Mouse (Mus musculus) liver, adult 2 months (tissue): ENCODE measurements at regions not wholly inside any gene's neighbourhood (a gene's known extent, or its start where the extent isn't known, plus 50 kb on each side); places are given as distances from the start of the nearest gene placed in this dataset.
A peak's percentile ranks its signal among the peaks of the same experiment; 100 is the strongest.

ENCODE experiments used
- DNase-seq: peaks from one replicate; pipeline ENCODE4 v3.0.0-alpha.2; 2011; ENCODE audit warnings: low read depth, low spot score; ENCODE audit errors: extremely low read depth
- H3K27ac ChIP-seq: fragments of 200-500 bp; replicated peaks from 2 replicates; pipeline ENCODE4 v1.5.1; 2012; ENCODE audit warnings: low read depth, mild to moderate bottlenecking, control low read depth, inconsistent platforms, low read length; ENCODE audit not compliant: insufficient read depth
- H3K27me3 ChIP-seq: fragments of 200-500 bp; 2 replicates; pipeline ENCODE4 v1.6.1; 2012; ENCODE audit warnings: mild to moderate bottlenecking, moderate library complexity, low read length, inconsistent platforms; ENCODE audit not compliant: control insufficient read depth, insufficient read depth
- H3K36me3 ChIP-seq: fragments of 200-500 bp; 2 replicates; pipeline ENCODE4 v1.6.1; 2012; ENCODE audit warnings: low read length, inconsistent platforms; ENCODE audit not compliant: control insufficient read depth, insufficient read depth
- H3K4me1 ChIP-seq: fragments of 200-500 bp; 2 replicates; pipeline ENCODE4 v1.6.1; 2011; ENCODE audit warnings: low read length; ENCODE audit not compliant: control insufficient read depth, insufficient read depth
- H3K4me3 ChIP-seq: fragments of 200-500 bp; 2 replicates; pipeline ENCODE4 v1.5.1; 2011; ENCODE audit warnings: low read depth, mild to moderate bottlenecking, control low read depth, low read length, moderate library complexity; ENCODE audit not compliant: insufficient read depth
- H3K79me2 ChIP-seq: fragments of 200-500 bp; 2 replicates; pipeline ENCODE4 v1.6.1; 2012; ENCODE audit warnings: inconsistent platforms, mild to moderate bottlenecking, low read length, moderate library complexity; ENCODE audit not compliant: control insufficient read depth, insufficient read depth
- H3K9ac ChIP-seq: fragments of 200-500 bp; 2 replicates; pipeline ENCODE4 v1.6.1; 2012; ENCODE audit warnings: low read depth, mild to moderate bottlenecking, control low read depth, inconsistent platforms, low read length
- CTCF ChIP-seq: fragments of 200-500 bp; IDR thresholded peaks from 2 replicates; pipeline ENCODE4 v1.5.1; 2011; ENCODE audit warnings: low read depth, low read length, control low read depth
- POLR2A ChIP-seq: fragments of 200-500 bp; IDR thresholded peaks from 2 replicates; pipeline ENCODE4 v1.6.1; 2011; ENCODE audit warnings: low read length, control low read depth; ENCODE audit not compliant: insufficient read depth; ENCODE audit errors: extremely low read depth
- WGBS: fragments of 180-500 bp; shearing (Covaris S2); methylation state at CpG from one replicate; pipeline ENCODE4 v1.1.7; 2018; 5-methylcytosine and 5-hydroxymethylcytosine counted together

GRCm38 (mm10) chr15:87349533-87350247, 194.4 kb upstream of the Fam19a5 start:
- no peaks in the 10 kb centered on the region for H3K4me1 ChIP-seq
- no peak for TF ChIP-seq CTCF
- no peak for TF ChIP-seq POLR2A
- no peak overlapping the region for H3K4me3 ChIP-seq
- 81% methylated on average over 11 of the region's 11 CpGs for WGBS
- no peak overlapping the region for H3K9ac ChIP-seq
- no peak overlapping the region for H3K27ac ChIP-seq
- no peaks in the 10 kb centered on the region for H3K79me2 ChIP-seq
- no peaks in the 10 kb centered on the region for H3K36me3 ChIP-seq
- no peaks in the 10 kb centered on the region for H3K27me3 ChIP-seq
- no peak for DNase-seq

GRCm38 (mm10) chr15:87352812-87353211, 191.3 kb upstream of the Fam19a5 start:
- Histone ChIP-seq H3K27me3 (no peaks in the 10 kb centered on the region), H3K36me3 (no peaks in the 10 kb centered on the region), H3K4me3 (no peak overlapping the region), H3K79me2 (no peaks in the 10 kb centered on the region), H3K4me1 (no peaks in the 10 kb centered on the region), H3K27ac (no peak overlapping the region), H3K9ac (no peak overlapping the region)
- TF ChIP-seq POLR2A (no peak), CTCF (no peak)
- WGBS: 36% methylated on average over 8 of the region's 8 CpGs
- no peak for DNase-seq

DNA sequence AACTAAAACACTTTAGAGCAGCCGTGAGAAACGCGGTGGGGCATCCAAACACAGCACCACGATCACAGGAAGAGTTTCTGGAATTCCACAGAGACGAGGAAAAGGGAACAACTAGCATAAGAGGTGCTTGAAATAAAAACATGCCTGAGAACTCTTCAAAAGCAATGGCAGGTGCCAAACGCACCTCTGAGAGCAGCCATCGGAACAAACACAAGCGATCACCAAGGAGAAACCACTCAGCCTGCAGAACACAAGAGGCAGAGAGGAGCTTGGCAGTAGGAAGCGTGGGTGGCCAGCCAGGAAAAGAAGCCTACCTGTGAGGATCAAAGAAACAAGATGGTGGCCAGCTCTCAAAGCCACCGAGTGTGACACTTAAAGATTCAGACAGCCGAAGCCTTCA, 190.2 kb upstream of the Fam19a5 start:
- no peaks in the 10 kb centered on the region for H3K36me3 ChIP-seq
- no peak for TF ChIP-seq POLR2A
- TF ChIP-seq CTCF: no peak
- no peaks in the 10 kb centered on the region for H3K79me2 ChIP-seq
- WGBS: 87% methylated on average over 11 of the region's 11 CpGs
- H3K9ac ChIP-seq: no peak overlapping the region
- no peak overlapping the region for H3K27ac ChIP-seq
- H3K4me3 ChIP-seq: no peak overlapping the region
- DNase-seq: no peak
- H3K27me3 ChIP-seq: no peaks in the 10 kb centered on the region
- no peaks in the 10 kb centered on the region for H3K4me1 ChIP-seq

DNA sequence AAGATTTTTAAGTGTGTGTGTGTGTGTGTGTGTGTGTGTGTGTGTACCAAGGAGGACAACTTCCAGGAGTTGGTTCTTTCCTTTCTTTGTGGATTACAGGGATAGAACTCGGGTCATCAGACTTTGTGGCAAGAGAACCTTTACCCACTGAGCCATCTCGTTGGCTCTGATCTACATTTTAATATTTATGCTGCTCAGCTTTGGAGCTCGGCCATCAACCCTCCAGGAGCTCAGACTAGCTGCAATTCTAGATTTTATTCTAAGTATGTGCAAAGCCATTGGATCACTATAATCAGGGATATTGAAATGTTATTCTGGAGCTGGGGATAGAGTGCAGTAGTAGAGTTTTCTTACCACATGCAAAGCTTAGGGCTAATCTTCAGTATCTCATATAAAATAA, 183.6 kb upstream of the Fam19a5 start:
- H3K9ac ChIP-seq: no peak overlapping the region
- H3K4me1 ChIP-seq: no peaks in the 10 kb centered on the region
- TF ChIP-seq POLR2A (no peak), CTCF (no peak)
- DNase-seq: no peak
- no peak overlapping the region for H3K27ac ChIP-seq
- WGBS: 63% methylated on average over 3 of the region's 3 CpGs
- no peak overlapping the region for H3K4me3 ChIP-seq
- no peaks in the 10 kb centered on the region for H3K36me3 ChIP-seq
- no peaks in the 10 kb centered on the region for H3K79me2 ChIP-seq
- no peaks in the 10 kb centered on the region for H3K27me3 ChIP-seq

GRCm38 (mm10) chr15:87365712-87366361, 178.3 kb upstream of the Fam19a5 start:
- H3K27me3 ChIP-seq: no peaks in the 10 kb centered on the region
- H3K9ac ChIP-seq: no peak overlapping the region
- H3K36me3 ChIP-seq: no peaks in the 10 kb centered on the region
- H3K4me1 ChIP-seq: no peaks in the 10 kb centered on the region
- no peak overlapping the region for H3K4me3 ChIP-seq
- 47% methylated on average over 8 of the region's 8 CpGs for WGBS
- H3K27ac ChIP-seq: no peak overlapping the region
- peak; percentile 6 for DNase-seq
- no peaks in the 10 kb centered on the region for H3K79me2 ChIP-seq
- no peak for TF ChIP-seq POLR2A
- TF ChIP-seq CTCF: peak; percentile 67

- Histone ChIP-seq H3K27ac (no peak overlapping the region), H3K79me2 (no peaks in the 10 kb centered on the region), H3K9ac (no peak overlapping the region), H3K4me1 (no peaks in the 10 kb centered on the region), H3K27me3 (no peaks in the 10 kb centered on the region), H3K4me3 (no peak overlapping the region), H3K36me3 (no peaks in the 10 kb centered on the region)
- TF ChIP-seq POLR2A (no peak), CTCF (peak; percentile 54)
- WGBS: 42% methylated on average over 5 of the region's 5 CpGs
- DNase-seq: no peak
Measured at GRCm38 (mm10) chr15:87367381-87367780, 176.7 kb upstream of the Fam19a5 start.
